Mouse (Mus musculus) CD4-positive, CD25-positive, alpha-beta regulatory T cell, adult 4 months (primary cell): ENCODE results near the gene Gm15013. TPM values are rescaled to one million over a fixed set of nuclear protein-coding genes. Genes with fewer than 3 reads are reported as not detected.
"Not testable (repeated sequence)": the region's sequence is repeated elsewhere in the genome, so short reads cannot be mapped to it uniquely, and the experiment has no call there.

Source experiments
- ATAC-seq: one replicate; pipeline ENCODE4 v1.8.0; 2017
- polyA plus RNA-seq, 2 experiments: library from polyadenylated mRNA; unstranded; fragments of 100-300 nt; shearing (Covaris generic); gene quantifications; one replicate each; pipeline ENCODE4 v1.2.1; 2017

Gm15013 gene
- 1 to 10 TPM in 1 of 2 experiments, not detected in 1; 3.7 TPM for polyA plus RNA-seq

- ATAC-seq = no peak
Measured at GRCm38 (mm10) chrX:139714381-139714780, at the start of gene Gm15013. Gm15013 (minus strand) TSS chrX:139714481.

- peak; percentile 53 for ATAC-seq
Measured at GRCm38 (mm10) chrX:139762546-139762945, 48.3 kb upstream of the Gm15013 start.

- ATAC-seq = not testable (repeated sequence)
Measured at GRCm38 (mm10) chrX:139758634-139759033, 44.4 kb upstream of the Gm15013 start.

GRCm38 (mm10) chrX:139751855-139752254 lies 37.6 kb upstream of the Gm15013 start:
- no peak for ATAC-seq

- no peak for ATAC-seq
Measured at GRCm38 (mm10) chrX:139737066-139737465, 22.8 kb upstream of the Gm15013 start.

- no peak for ATAC-seq
Measured at GRCm38 (mm10) chrX:139730541-139730940, 16.3 kb upstream of the Gm15013 start.

- no peak for ATAC-seq
Measured at GRCm38 (mm10) chrX:139722350-139722749, 8.1 kb upstream of the Gm15013 start.

GRCm38 (mm10) chrX:139684775-139685695 lies 29.2 kb downstream of the Gm15013 start, which contains the start of gene Tbc1d8b:
Tbc1d8b (plus strand) TSS chrX:139684996.
- peak; percentile 94 for ATAC-seq

GRCm38 (mm10) chrX:139684410-139684774 lies 29.9 kb downstream of the Gm15013 start:
- peak; percentile 50 for ATAC-seq

GRCm38 (mm10) chrX:139665829-139666228 lies 48.5 kb downstream of the Gm15013 start:
- peak; percentile 47 for ATAC-seq

Other genes starting within 250 kb of the Gm15013 start
- not detected for gene D330045A20Rik, start 234.1 kb downstream of the Gm15013 start, polyA plus RNA-seq
- gene Rnf128, start 151.2 kb downstream of the Gm15013 start, polyA plus RNA-seq = under 1 TPM; 0.24 to 0.86 TPM
- 1 to 10 TPM; 5.6 to 7.8 TPM for gene Tbc1d8b, start 29.5 kb downstream of the Gm15013 start, polyA plus RNA-seq
- gene Ripply1, start 67.9 kb upstream of the Gm15013 start, polyA plus RNA-seq = not detected
- gene Cldn2, start 86.3 kb upstream of the Gm15013 start, polyA plus RNA-seq = not detected
- gene Morc4, start 157.2 kb upstream of the Gm15013 start, polyA plus RNA-seq = not detected